Comparison of ENCODE assay signal across 23 mouse cellular contexts in genomic region chr19:32884279-32884678, GRCm38 (mm10).
DNase-seq lines count a peak whose midpoint lies in the region; ATAC-seq and TF ChIP-seq lines count a peak whose summit lies in the region.
"Had no signal": no experiment of that assay in that cellular context is flagged by ENCODE, and none has a peak within 500 bp of the region (broad histone marks: within the 10 kb centered on the region; RNA-seq: fewer than 3 reads in every experiment).

No protein-coding gene starts in this region.

- no peaks in the 10 kb centered on the region for H3K27me3 ChIP-seq in heart, embryonic 10.5 days (ENCODE audit: insufficient read depth, poor library complexity, severe bottlenecking)
- no peaks in the 10 kb centered on the region for H3K27me3 ChIP-seq in lung, postnatal 0 days (replicated peaks; ENCODE audit: insufficient read depth, low read length)
- H3K27me3 ChIP-seq in limb, embryonic 13.5 days, result 0 out of 2 replicates have a peak, but pooled peaks cover 5% of the 10 kb centered on the region
- H3K27me3 ChIP-seq: embryonic facial prominence, embryonic 12.5 days; forebrain, embryonic 15.5 days; heart, embryonic 15.5 days; hindbrain, embryonic 13.5 days; neural tube, embryonic 15.5 days had no signal

- no peak overlapping the region for H3K9ac ChIP-seq in lung, postnatal 0 days (replicated peaks; ENCODE audit: low read depth)
- H3K9ac ChIP-seq in limb, embryonic 13.5 days, result no peak overlapping the region
- H3K9ac ChIP-seq: embryonic facial prominence, embryonic 12.5 days; forebrain, embryonic 15.5 days; heart, embryonic 15.5 days; hindbrain, embryonic 13.5 days; neural tube, embryonic 15.5 days had no signal

- peak; percentile 76 for ATAC-seq in lung, postnatal 0 days
- ATAC-seq in limb, embryonic 13.5 days (ENCODE audit: low FRiP score, low read depth), result peak; percentile 43; the same call in 1 of the 2 replicates
- ATAC-seq: CD4-positive, CD25-positive, alpha-beta regulatory T cell, adult 4 months; forebrain, embryonic 15.5 days; midbrain, embryonic 16.5 days had no signal

- WGBS in heart, embryonic 10.5 days, result 75% methylated on average over 3 of the region's 3 CpGs
- WGBS in lung, postnatal 0 days, result 51% methylated on average over 3 of the region's 3 CpGs
- WGBS in limb, embryonic 13.5 days, result 50% methylated on average over 3 of the region's 3 CpGs

- no peak for TF ChIP-seq CTCF in lung, postnatal 0 days (IDR thresholded peaks at IDR 0.05)

- no peaks in the 10 kb centered on the region for H3K9me3 ChIP-seq in heart, embryonic 10.5 days
- no peaks in the 10 kb centered on the region for H3K9me3 ChIP-seq in lung, postnatal 0 days (ENCODE audit: low read length)
- H3K9me3 ChIP-seq in limb, embryonic 13.5 days, result no peaks in the 10 kb centered on the region
- H3K9me3 ChIP-seq: embryonic facial prominence, embryonic 12.5 days; forebrain, embryonic 15.5 days; heart, embryonic 15.5 days; neural tube, embryonic 15.5 days had no signal

- H3K36me3 ChIP-seq in heart, embryonic 10.5 days, result no peaks in the 10 kb centered on the region
- H3K36me3 ChIP-seq in lung, postnatal 0 days (ENCODE audit: insufficient read depth, low read length), result no peaks in the 10 kb centered on the region
- no peaks in the 10 kb centered on the region for H3K36me3 ChIP-seq in limb, embryonic 13.5 days
- H3K36me3 ChIP-seq: embryonic facial prominence, embryonic 12.5 days; forebrain, embryonic 15.5 days; heart, embryonic 15.5 days; hindbrain, embryonic 13.5 days; midbrain, embryonic 10.5 days; neural tube, embryonic 15.5 days had no signal

- H3K27ac ChIP-seq in heart, embryonic 10.5 days, result no peak overlapping the region
- H3K27ac ChIP-seq in lung, postnatal 0 days (ENCODE audit: low read length), result peak overlapping the region; percentile 74; the same call in 1 of the 2 replicates
- H3K27ac ChIP-seq in limb, embryonic 13.5 days, result peak overlapping the region; percentile 67; the same call in 1 of the 2 replicates
- H3K27ac ChIP-seq: embryonic facial prominence, embryonic 12.5 days; forebrain, embryonic 15.5 days; heart, embryonic 15.5 days; hindbrain, embryonic 13.5 days; midbrain, embryonic 10.5 days; neural tube, embryonic 15.5 days had no signal

- 0 out of 2 replicates have a peak, but pooled peaks have one; percentile 23 for TF ChIP-seq EP300 in lung, postnatal 0 days (IDR thresholded peaks at IDR 0.05)

- no peak overlapping the region for H3K4me2 ChIP-seq in lung, postnatal 0 days (replicated peaks; ENCODE audit: low read depth, low read length)
- 0 out of 2 replicates have a peak overlapping the region, but pooled peaks have one; percentile 9 for H3K4me2 ChIP-seq in limb, embryonic 13.5 days (replicated peaks)
- H3K4me2 ChIP-seq: embryonic facial prominence, embryonic 12.5 days; forebrain, embryonic 15.5 days; heart, embryonic 15.5 days; hindbrain, embryonic 13.5 days; neural tube, embryonic 15.5 days had no signal

- H3K4me1 ChIP-seq in heart, embryonic 10.5 days, result 0 out of 2 replicates have a peak, but pooled peaks cover 4% of the 10 kb centered on the region
- H3K4me1 ChIP-seq in lung, postnatal 0 days (ENCODE audit: insufficient read depth, low read depth, low read length), result no peaks in the 10 kb centered on the region; the same call in 1 of the 2 replicates
- H3K4me1 ChIP-seq in limb, embryonic 13.5 days, result peaks cover 55% of the 10 kb centered on the region

- no peak overlapping the region for H3K4me3 ChIP-seq in heart, embryonic 10.5 days
- H3K4me3 ChIP-seq in lung, postnatal 0 days (ENCODE audit: low read depth, low read length), result no peak overlapping the region
- H3K4me3 ChIP-seq in limb, embryonic 13.5 days, result no peak overlapping the region
- H3K4me3 ChIP-seq: embryonic facial prominence, embryonic 12.5 days; forebrain, embryonic 15.5 days; heart, embryonic 15.5 days; hindbrain, embryonic 13.5 days; midbrain, embryonic 10.5 days; neural tube, embryonic 15.5 days had no signal

- peak; percentile 89 for DNase-seq in heart, adult 11 months
- DNase-seq in heart, embryonic 10.5 days (ENCODE audit: low spot score), result no peak
- peak; percentile 41 for DNase-seq in lung, postnatal 0 days (ENCODE audit: low spot score)
- no peak for DNase-seq in lung, postnatal 4 days
- DNase-seq in kidney, adult 18-20 months, result no peak
- no peak for DNase-seq in adrenal gland, postnatal 25 days
- DNase-seq: cerebellum, adult 11-12 months; cerebellum, postnatal 14 days; gastrocnemius, postnatal 10 days; heart, adult 18-20 months; heart, postnatal 36 days; kidney, adult 11 months; kidney, postnatal 4 days; thymus, adult 2 months had no signal

Comparison
In these comparisons a context has a peak if more than half of its experiments do, and no peak if none do; other contexts are left out.
1. DNase-seq: peak in heart, adult 11 months (single experiment) and lung, postnatal 0 days (single experiment); none in heart, embryonic 10.5 days (single experiment), lung, postnatal 4 days (0 of 2), kidney, adult 18-20 months (single experiment) and adrenal gland, postnatal 25 days (single experiment).